Mouse (Mus musculus): ENCODE results near the gene Cnn3. TPM values are rescaled to one million over a fixed set of nuclear protein-coding genes. Genes with fewer than 3 reads are reported as not detected.

Cnn3 gene
- polyA plus RNA-seq, 1 experiment from 2014 or later, result 645 TPM

- WGBS, result 95% methylated on average over 14 of the region's 14 CpGs
- no peak for ATAC-seq (replicated peaks)
Measured at GRCm38 (mm10) chr3:121507678-121508077, 81.4 kb downstream of the Cnn3 start.

More at GRCm38 (mm10) chr3:121507678-121508077, 81.4 kb downstream of the Cnn3 start:
- no peak overlapping the region for H3K27ac ChIP-seq (replicated peaks)
- no peak overlapping the region for H3K9ac ChIP-seq (replicated peaks)
- no peak overlapping the region for H3K4me3 ChIP-seq
- H3K27me3 ChIP-seq, result no peaks in the 10 kb centered on the region
- H3K9me3 ChIP-seq, result no peaks in the 10 kb centered on the region
- H3K4me2 ChIP-seq (replicated peaks), result no peak overlapping the region
- no peaks in the 10 kb centered on the region for H3K36me3 ChIP-seq
- no peaks in the 10 kb centered on the region for H3K4me1 ChIP-seq

Other genes with a start within 250 kb of the Cnn3 start
- gene Tmem56, start 143.4 kb upstream of the Cnn3 start, polyA plus RNA-seq (2015; fragmentation: Nextera tagmentation; extraction: Ambion mirVana), result 2.7 and 3.3 TPM in 2 replicates
- gene Alg14, start 134.7 kb upstream of the Cnn3 start, polyA plus RNA-seq (2015; fragmentation: Nextera tagmentation; extraction: Ambion mirVana), result 28.9 and 34.5 TPM in 2 replicates
- gene Slc44a3, start 105.9 kb downstream of the Cnn3 start, polyA plus RNA-seq (2015; fragmentation: Nextera tagmentation; extraction: Ambion mirVana), result 0.75 and 1.1 TPM in 2 replicates
- not detected in 2 replicates for gene 4930432M17Rik, start 244.3 kb downstream of the Cnn3 start, polyA plus RNA-seq (2015; fragmentation: Nextera tagmentation; extraction: Ambion mirVana)